Mouse (Mus musculus) T-helper 17 cell (primary cell): ENCODE measurements around the gene Tvp23b.

ENCODE experiments used
- in situ Hi-C, 2 experiments: fragments of 300-600 bp; cut with MboI, MseI; formaldehyde crosslinking; loops; 1 replicate in 1 of 2; 2 replicates in 1 of 2; pipeline ENCODE4 v1.15.1; 2025; ENCODE audit warnings: high pct_unique_total_duplicates in 2 of 2

Tvp23b gene

DNA sequence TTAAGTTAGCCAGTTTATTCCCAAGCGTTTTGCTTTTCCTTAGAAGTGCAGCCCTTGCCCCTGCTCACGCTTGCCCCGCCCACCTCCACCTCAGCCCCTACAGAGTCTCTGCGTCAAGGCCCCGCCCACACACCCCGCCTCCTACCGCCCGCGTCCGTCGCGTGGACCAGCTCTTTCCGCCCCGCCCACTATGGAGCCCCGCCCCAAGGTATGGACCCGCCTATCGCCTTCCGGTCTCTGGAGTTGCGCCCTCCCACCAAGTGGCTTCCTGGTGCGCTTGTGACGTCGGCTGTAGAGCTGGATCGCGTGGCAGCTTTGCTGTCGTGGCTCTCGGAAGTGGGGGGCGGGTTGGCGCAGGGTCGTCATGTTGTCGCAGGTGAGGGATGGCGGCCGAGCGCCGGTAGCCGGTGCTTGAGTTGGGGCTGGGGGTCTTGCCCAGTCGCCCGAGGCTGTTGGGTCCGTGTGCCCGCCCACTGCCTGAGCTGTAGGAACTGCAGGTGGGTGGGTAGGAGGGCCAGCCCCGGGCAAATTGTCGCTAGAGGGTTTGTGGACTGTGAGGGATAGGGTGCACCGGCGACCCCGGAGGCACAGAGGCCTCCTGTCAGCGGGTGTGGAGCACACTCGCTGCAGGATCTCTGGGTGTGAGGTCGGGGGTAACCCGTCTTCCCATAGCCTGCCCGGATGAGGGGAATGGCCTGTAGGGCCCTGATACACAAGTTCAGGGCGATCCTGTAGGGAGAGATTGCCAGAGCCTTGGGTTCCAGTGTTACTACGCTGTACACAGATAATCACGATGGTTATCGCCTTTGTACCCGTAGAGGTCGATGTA, at the start of gene Tvp23b:
Gene Tvp23b (plus strand): TSS at position 236 of the 829 bp plus-strand sequence.
- in situ Hi-C loops = loop anchor here in 1 of 2 experiments (5.0 to 10.0 kb wide), 2 partner anchors 57 to 1165 kb away; partner anchors contain the start of gene Trim16

- in situ Hi-C loops = no loop called here
Observed at GRCm38 (mm10) chr11:62830387-62830786, 48.9 kb upstream of the Tvp23b start.

DNA sequence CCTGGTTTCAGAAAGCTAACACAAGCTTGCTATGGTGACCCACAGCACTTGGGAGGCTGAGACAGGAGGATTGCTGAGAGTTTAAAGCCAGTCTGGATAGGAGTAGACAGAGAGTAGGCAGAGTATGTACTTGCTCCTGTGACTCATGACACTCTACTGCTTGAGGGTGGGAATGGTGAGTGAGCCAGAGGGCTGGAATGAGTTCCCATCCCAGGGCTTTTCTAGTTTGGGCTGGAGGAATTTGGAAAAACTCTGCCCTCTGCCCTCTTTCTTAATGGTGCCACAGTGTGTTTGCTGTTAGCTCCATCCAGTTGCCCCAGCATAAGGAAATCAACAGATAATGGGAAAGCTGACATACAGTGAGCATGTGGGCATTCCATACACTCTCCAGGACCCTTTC, 47.3 kb upstream of the Tvp23b start:
- in situ Hi-C loops = no loop called here

DNA sequence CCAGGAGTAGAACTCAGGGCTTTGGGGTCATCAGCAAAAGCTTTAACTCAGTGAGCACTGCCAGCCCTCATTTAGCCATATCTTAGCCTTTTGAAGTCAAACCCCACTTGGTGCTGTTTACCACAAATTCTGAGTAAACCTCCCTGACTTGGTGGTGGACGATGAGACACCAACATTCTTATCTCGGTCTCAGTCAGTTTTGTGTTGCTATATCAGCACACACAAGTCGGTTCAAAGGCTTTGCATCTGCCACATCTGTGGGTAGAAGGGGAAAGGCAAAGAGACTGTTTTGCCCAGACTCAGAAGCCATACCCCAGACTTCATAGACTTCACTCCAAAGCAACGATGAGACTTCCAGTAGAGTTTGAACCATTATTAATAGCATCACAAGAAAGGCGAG, 34.7 kb upstream of the Tvp23b start:
- in situ Hi-C loops = no loop called here

DNA sequence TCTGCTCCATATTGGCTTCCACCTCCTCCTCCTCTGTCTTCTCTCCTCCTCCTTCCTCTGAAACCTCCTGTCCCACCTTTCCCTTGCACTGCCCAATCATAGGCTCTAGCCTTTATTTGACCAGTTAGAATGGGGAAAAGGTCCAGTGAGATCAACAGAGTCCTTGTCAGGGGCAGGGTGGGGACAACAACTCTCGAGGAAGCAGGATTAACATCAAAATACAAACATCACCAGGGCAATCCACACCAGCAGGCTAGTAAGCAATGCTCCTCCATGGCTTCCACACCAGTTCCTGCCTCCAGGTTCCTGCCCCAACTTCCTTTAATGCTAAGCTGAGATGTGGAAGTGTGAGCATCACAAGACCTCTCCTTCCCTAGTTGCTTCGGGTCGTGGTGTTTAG, 33.5 kb upstream of the Tvp23b start:
- in situ Hi-C loops = loop anchor here in 1 of 2 experiments (5.0 kb wide), 1 partner anchor 88 kb away; no protein-coding TSS in a partner anchor

- in situ Hi-C loops = loop anchor here in 1 of 2 experiments (5.0 kb wide), 1 partner anchor 90 kb away; no protein-coding TSS in a partner anchor
Observed at GRCm38 (mm10) chr11:62846961-62847654, 32.1 kb upstream of the Tvp23b start, which contains the start of gene Fbxw10. Fbxw10 (plus strand) TSS chr11:62847069.

DNA sequence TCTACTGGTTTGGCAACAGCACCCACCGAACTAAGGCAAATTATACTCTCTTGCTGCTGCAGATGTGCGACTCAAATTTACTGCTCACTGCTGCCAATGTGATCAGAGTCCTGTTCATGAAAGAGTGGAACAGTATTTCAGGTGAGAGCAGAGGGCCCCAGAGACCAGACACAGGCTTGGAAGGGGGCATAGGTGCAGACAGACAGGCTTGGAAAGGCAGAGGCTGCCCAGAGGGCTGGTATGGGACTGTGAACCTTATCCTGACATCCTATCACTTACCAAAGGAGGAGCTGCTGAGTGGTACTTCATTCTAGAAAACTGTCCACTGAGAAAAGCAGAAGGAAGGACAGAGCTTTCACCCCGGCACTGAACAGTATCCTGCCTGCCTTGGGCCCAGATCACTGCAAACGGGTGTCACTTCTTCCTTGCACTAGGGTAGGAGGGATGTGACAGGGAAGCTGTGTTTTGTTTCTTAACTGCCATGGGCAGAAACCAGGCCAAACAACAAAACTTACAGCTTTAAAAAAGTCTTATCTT, 31.5 kb upstream of the Tvp23b start:
- in situ Hi-C loops = loop anchor here in 1 of 2 experiments (5.0 kb wide), 1 partner anchor 90 kb away; no protein-coding TSS in a partner anchor

DNA sequence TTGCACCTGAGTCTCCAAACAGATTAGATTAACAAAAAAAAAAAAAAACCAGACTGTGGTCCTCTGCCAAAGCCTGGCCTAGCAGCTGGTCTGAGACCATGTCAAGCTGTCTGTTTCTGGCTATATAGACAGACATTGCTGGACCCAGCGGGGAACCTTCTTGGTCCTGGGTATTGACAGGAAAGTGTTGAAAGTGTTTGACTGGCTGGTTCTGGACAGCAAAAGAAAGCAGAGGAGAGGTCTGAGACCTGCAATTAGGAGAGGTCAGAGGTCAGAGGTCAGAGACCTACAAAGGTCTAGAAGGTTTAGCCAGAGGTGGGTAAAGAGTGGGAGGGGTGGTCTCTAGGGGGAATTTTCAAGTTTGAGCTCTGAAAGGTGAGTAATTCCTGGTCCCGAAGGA, 31.0 kb upstream of the Tvp23b start:
- in situ Hi-C loops = loop anchor here in 1 of 2 experiments (5.0 kb wide), 1 partner anchor 91 kb away; no protein-coding TSS in a partner anchor

- in situ Hi-C loops = no loop called here
Observed at GRCm38 (mm10) chr11:62851199-62851598, 28.1 kb upstream of the Tvp23b start.

DNA sequence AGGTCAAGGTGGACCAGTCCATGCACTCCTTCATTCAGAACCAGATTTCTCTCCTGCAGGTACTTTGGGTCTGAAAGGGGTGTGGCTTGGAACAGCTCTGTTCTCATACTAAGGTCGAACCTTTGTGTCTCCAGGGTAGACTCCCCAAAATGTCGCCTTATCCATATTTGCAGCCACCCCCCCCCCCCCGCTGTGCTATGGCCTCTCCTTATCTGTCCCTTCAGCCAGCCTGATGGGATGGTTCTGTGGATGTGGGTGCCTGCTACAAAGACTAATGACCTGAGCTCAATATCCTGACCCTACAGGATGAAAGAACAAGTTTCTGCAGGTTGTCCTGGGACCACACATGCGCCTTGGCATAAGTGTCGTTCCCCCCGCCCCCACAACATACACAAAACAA, 25.9 kb upstream of the Tvp23b start:
- in situ Hi-C loops = no loop called here

GRCm38 (mm10) chr11:62865562-62865961, 13.7 kb upstream of the Tvp23b start:
- in situ Hi-C loops = no loop called here

GRCm38 (mm10) chr11:62866685-62867084, 12.6 kb upstream of the Tvp23b start:
- in situ Hi-C loops = no loop called here

DNA sequence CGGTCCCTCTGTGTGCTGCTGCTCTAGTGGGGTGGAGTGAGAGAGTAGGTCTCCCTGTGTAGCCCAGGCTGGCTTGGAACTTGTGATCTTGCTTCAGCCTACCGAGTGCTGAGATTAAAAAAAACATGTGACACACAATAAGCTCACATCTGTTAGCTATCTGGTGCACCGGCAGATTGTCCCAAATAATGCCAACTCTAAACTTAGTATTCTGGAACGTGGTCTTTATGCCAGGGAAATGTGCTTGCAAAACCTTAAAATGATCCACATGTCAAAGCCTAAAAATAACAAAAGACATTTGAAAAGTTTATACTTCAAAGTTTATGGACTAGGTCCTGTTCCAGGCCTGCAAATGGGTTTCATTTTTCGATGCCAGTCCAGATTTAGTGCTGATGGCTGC, 10.1 kb upstream of the Tvp23b start:
- in situ Hi-C loops = no loop called here

- in situ Hi-C loops = no loop called here
Observed at GRCm38 (mm10) chr11:62869715-62870371, 9.4 kb upstream of the Tvp23b start.

DNA sequence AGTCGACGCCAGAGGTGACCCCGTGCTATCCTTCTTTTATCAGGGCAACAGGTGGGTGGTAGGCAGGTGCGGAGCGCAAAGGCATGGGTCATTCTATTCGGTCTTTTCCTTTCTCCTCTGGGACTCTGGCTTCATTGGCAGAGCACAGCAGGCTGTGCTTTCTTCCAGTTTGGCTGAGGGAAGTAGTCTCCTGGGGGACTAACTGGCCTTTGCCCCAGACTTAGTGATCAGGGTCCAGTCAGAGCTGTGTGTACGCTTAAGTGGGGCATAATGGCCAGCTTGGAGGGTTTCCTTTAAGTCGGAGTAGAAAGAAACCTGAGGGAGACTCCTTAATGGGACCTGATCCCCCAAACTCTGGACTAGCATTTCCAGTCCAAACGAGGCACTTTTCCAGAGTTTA, 5.8 kb upstream of the Tvp23b start:
- in situ Hi-C loops = no loop called here

GRCm38 (mm10) chr11:62875696-62876095, 3.6 kb upstream of the Tvp23b start:
- in situ Hi-C loops = loop anchor here in 1 of 2 experiments (5.0 kb wide), 1 partner anchor 53 kb away; the partner anchor contains the start of gene Trim16

DNA sequence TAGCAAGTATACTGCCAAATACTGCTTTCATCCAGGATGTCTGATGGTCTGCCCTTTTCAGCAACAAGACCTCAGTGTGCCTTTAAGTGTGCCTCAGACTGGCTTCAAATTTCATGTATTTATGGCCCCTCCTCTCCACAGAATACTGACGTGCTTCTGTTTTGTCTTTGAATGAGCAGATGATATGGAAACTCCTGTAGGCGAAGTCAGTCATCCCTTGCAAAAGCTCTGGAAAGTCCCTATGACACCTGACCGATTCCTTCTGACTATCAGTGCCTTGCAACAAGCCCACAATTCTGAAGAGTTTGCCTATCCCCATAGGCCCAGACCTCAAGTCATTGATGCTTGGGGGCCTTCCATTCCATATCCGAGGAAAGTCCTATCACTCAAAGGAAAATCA, 2.8 kb upstream of the Tvp23b start:
- in situ Hi-C loops = loop anchor here in 1 of 2 experiments (5.0 kb wide), 1 partner anchor 54 kb away; the partner anchor contains the start of gene Trim16

DNA sequence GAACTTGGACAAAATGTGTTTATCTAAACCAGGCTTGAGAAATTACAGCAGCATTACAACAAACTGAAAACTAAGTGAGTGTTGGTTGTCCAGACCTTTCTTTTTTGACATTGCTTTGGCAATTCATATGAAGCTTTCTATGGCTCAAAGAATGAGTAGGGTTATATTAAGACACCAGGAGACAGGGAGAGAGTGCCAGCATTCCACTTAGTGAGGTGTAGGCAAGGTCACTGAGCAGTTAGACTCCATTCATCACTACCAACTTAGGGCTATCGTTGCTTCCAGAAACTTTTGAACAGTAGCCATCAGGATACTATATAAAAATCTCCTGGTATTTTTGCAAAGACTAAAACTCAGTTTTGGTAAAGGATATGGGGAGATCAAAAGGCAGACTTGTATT, 1.9 kb upstream of the Tvp23b start:
- in situ Hi-C loops = loop anchor here in 1 of 2 experiments (5.0 kb wide), 1 partner anchor 55 kb away; the partner anchor contains the start of gene Trim16

- in situ Hi-C loops = loop anchor here in 1 of 2 experiments (5.0 kb wide), 1 partner anchor 56 kb away; the partner anchor contains the start of gene Trim16
Observed at GRCm38 (mm10) chr11:62878728-62879127, 527 bp upstream of the Tvp23b start.

- in situ Hi-C loops = loop anchor here in 1 of 2 experiments (10.0 kb wide), 1 partner anchor 1161 kb away; no protein-coding TSS in a partner anchor
Observed at GRCm38 (mm10) chr11:62883407-62883806, 4.2 kb downstream of the Tvp23b start.

DNA sequence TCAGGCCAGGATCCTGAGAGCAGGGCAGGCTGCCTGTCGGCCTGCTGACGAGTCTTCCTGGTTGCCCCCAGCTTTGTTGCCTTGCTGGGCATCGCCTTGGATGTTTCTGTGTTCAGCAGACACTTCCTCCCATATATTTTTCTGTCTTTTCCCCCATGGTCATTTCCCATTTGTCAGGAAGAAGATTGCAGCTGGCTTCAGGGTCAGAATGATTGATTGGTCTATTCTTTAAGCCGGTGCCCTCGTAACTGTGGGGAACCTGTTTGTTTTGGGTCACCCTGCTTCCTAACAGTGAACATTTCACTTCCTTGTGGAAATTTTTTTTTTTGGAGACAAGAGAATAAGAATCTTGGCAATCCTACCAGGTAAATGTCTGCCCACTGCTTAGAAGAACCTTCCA, 6.1 kb downstream of the Tvp23b start:
- in situ Hi-C loops = loop anchor here in 1 of 2 experiments (10.0 kb wide), 1 partner anchor 1159 kb away; no protein-coding TSS in a partner anchor
